Mouse (Mus musculus) brain, embryonic 14.5 days (tissue): ENCODE measurements around the gene Pgghg.

Experiments
- CTCF ChIP-seq: fragments of 200-500 bp; IDR thresholded peaks from 2 replicates; pipeline ENCODE4 v1.5.1; 2012; ENCODE audit warnings: inconsistent platforms, mild to moderate bottlenecking, moderate library complexity, borderline replicate concordance; ENCODE audit not compliant: insufficient read depth, insufficient read length; ENCODE audit errors: extremely low read depth
- POLR2A ChIP-seq: fragments of 200-500 bp; IDR thresholded peaks from 2 replicates; pipeline ENCODE4 v1.6.1; 2012; ENCODE audit warnings: mild to moderate bottlenecking, inconsistent platforms, borderline replicate concordance; ENCODE audit not compliant: poor library complexity, insufficient read depth, insufficient read length, severe bottlenecking; ENCODE audit errors: extremely low read depth

DNA sequence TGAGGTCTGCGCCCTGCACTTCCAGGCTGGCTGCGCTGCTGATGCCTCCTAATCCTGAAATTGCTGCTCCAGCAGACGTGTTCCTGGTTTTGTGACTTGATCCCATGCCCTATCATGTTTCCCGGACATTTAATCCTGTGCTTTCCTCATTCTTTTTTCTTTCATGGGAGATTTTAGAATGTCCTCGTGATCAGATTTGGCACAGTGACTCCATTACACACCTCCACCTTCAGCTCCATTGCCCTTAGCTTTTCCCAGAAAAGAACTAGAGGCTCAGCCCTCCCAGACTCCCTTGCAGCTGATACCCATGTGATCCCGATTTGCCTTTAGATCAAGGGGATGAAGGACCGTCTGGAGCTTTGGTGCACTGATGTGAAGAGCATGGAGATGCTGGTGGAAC lies 43.3 kb upstream of the Pgghg start:
- TF ChIP-seq POLR2A (no peak), CTCF (no peak)
